Mouse (Mus musculus) MN1 (cell line): ENCODE measurements around the gene Ccdc78.
"Not testable (repeated sequence)": the region's sequence is repeated elsewhere in the genome, so short reads cannot be mapped to it uniquely, and the experiment has no call there.

Experiments
- DNase-seq: peaks from one replicate; pipeline ENCODE4 v3.0.0-alpha.2; 2016; ENCODE audit warnings: low spot score

Gene Ccdc78

GRCm38 (mm10) chr17:25786280-25786679 lies at the start of gene Ccdc78:
Gene Ccdc78 (plus strand): TSS chr17:25786580.
- no peak for DNase-seq

GRCm38 (mm10) chr17:25738861-25739260 lies 47.5 kb upstream of the Ccdc78 start:
- DNase-seq, result no peak

GRCm38 (mm10) chr17:25741471-25741870 lies 44.9 kb upstream of the Ccdc78 start:
- DNase-seq, result not testable (repeated sequence)

- DNase-seq, result no peak
Measured at GRCm38 (mm10) chr17:25743831-25744230, 42.5 kb upstream of the Ccdc78 start.

- no peak for DNase-seq
Measured at GRCm38 (mm10) chr17:25744311-25744710, 42.1 kb upstream of the Ccdc78 start.

- DNase-seq, result no peak
Measured at GRCm38 (mm10) chr17:25748238-25748637, 38.1 kb upstream of the Ccdc78 start.

- DNase-seq, result no peak
Measured at GRCm38 (mm10) chr17:25749314-25749713, 37.1 kb upstream of the Ccdc78 start.

GRCm38 (mm10) chr17:25751446-25751845 lies 34.9 kb upstream of the Ccdc78 start:
- DNase-seq, result peak; percentile 86

GRCm38 (mm10) chr17:25754241-25754640 lies 32.1 kb upstream of the Ccdc78 start, which contains the start of gene Msln:
Gene Msln (minus strand): TSS chr17:25754378.
- no peak for DNase-seq

GRCm38 (mm10) chr17:25755086-25755485 lies 31.3 kb upstream of the Ccdc78 start:
- DNase-seq, result no peak

- DNase-seq, result no peak
Measured at GRCm38 (mm10) chr17:25755627-25756377, 30.6 kb upstream of the Ccdc78 start.

GRCm38 (mm10) chr17:25756378-25757242 lies 29.8 kb upstream of the Ccdc78 start:
- DNase-seq, result no peak

- DNase-seq, result no peak
Measured at GRCm38 (mm10) chr17:25757691-25758090, 28.7 kb upstream of the Ccdc78 start.

GRCm38 (mm10) chr17:25760148-25760547 lies 26.2 kb upstream of the Ccdc78 start:
- no peak for DNase-seq

GRCm38 (mm10) chr17:25761561-25761970 lies 24.8 kb upstream of the Ccdc78 start:
- no peak for DNase-seq

GRCm38 (mm10) chr17:25762591-25762990 lies 23.8 kb upstream of the Ccdc78 start:
- no peak for DNase-seq

GRCm38 (mm10) chr17:25765886-25766285 lies 20.5 kb upstream of the Ccdc78 start:
- no peak for DNase-seq

- DNase-seq, result peak; percentile 80
Measured at GRCm38 (mm10) chr17:25769331-25769730, 17.0 kb upstream of the Ccdc78 start.

GRCm38 (mm10) chr17:25773549-25774120 lies 12.7 kb upstream of the Ccdc78 start, which contains the start of gene Narfl:
Gene Narfl (plus strand): TSS chr17:25773776.
- peak; percentile 99 for DNase-seq

GRCm38 (mm10) chr17:25775318-25776062 lies 10.9 kb upstream of the Ccdc78 start:
- DNase-seq, result no peak

GRCm38 (mm10) chr17:25777948-25778347 lies 8.4 kb upstream of the Ccdc78 start:
- no peak for DNase-seq

GRCm38 (mm10) chr17:25781339-25781738 lies 5.0 kb upstream of the Ccdc78 start:
- DNase-seq, result no peak
